Mouse (Mus musculus) mesoderm, embryonic 11.5 days (tissue): ENCODE measurements around the gene Cacna1b.

Experiments
- DNase-seq: peaks from one replicate; pipeline ENCODE4 v3.0.0-alpha.2; 2012; ENCODE audit warnings: low read depth, low spot score

The Cacna1b gene

DNA sequence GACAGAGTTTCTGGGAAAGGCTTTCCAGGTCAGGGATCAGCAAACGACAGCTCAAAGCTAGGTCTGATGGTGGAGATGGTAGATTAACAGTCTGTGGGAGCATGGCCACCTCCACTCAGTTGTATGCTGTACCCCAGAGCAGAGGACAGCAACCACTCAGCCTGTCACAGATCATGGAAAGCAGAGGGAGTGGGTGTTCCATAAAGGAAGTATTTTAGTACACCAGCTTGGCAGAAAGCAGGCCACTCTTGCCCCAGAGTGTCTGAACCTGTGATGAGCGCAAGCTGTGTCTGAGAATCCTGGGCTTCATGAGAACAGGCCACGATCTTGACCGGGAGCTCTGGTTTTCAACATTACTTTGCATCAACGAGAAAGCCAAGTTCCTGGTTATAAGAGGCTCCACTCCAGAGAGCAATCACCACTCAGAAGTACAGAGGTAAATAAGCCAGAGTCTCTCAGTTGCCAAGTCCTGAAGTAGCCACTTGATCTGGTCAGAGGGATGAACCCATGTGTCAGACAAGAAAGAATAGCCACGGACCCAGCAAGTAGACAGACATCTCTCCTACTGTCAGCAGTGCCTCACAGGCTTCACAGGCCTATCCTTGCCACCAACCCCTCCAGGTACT, 103.7 kb downstream of the Cacna1b start:
- DNase-seq = no peak

- DNase-seq = peak; percentile 37
These were observed 114.4 kb downstream of the Cacna1b start for GRCm38 (mm10) chr2:24648503-24648902.

- DNase-seq = no peak
These were observed 116.4 kb downstream of the Cacna1b start for GRCm38 (mm10) chr2:24646452-24647146.

DNA sequence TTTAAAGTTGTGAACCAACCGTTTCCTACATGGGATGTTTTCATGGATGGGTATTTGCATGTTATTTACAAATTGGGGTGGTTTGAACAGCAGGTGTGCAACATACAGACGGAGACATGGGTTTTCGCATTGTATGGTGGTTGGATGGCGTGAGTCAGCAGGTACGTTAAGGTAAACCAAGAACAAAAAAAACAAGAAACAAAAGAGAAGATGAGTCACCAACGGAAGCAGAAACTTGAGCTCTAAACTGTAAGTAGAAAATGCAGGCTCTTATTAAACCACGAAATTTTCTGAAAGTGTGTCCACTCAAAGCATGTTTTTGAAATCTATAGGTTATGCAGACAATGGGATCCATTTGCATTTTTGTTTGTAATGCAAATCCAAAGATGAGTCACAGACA, 120.1 kb downstream of the Cacna1b start:
- DNase-seq = no peak

DNA sequence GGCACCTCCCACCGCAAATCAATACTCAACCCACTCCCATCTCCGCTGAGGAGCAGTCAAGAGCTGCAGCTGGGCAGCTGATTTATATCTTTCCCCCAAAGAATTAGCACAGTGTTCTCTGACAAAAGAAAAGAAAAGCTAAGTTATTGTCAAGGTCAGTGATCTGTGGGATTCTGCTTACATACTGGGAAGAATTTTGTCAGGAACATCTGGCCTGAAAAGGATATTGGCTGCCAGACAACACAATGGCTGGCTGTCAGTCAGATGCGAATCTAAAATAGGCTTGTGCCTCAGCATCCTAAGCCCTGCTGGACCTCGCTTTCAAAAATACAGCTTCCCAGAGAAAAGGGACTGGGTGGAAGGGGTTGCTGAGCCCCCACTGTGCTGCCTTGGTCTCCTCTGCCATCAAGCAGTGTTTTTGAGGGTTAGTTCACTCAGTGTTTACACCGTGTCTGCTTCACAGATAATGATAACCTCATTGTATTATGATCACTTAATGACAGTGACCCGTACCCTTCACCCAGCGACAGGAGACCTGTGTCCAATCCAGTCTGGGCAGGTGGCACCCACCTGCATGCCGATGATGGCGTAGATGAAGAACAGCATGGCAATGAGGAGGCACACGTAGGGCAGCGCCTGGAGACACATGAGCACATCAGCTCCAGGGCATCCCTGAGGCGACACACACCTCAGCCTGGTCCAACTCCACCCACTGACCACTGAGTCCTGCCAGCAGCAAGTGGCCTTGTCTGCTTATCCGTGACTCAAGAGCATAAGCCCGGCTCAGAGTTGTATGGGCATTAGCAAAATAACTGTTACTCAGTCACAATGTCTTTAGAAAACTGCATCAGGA, 124.6 kb downstream of the Cacna1b start:
- DNase-seq = peak; percentile 68

- DNase-seq = no peak
These were observed 129.3 kb downstream of the Cacna1b start for GRCm38 (mm10) chr2:24633645-24634044.

DNA sequence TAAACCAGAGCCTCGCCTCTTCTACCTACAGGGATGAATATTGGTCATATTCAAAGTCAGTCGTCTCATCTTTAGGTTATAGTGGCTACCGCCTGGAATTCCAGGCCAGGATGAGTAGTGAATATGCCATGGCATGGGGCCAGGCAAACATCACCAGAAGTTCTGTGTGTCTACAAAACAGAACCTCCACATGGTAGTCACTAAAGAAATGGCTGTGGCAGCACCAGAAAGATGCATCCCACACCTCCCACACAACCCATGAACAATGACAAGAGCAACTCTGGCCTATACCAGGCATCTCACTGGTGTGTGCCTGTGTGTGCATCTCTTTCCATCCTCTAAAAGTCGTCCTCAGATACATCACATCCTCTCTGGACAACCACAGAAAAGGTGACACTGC, 145.8 kb downstream of the Cacna1b start:
- no peak for DNase-seq

DNA sequence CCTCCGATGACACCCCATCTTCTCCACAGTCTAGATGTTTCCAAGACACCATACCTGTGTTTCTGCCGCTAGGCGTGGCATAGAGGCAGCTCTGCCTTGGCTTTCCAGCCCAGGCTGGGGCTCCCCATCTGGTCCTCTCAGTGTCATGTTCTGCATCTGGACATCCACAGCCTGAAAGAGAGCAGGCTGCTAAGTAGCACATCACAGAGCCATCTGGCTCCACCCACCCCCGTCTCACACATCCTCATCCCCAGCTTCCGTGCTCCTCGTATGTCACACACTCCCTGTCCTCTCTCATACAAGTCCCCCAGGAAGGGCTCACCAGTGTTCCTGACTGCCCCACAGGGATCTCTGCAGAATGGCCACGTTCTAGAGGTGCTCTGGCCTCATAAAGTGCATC, 153.2 kb downstream of the Cacna1b start:
- DNase-seq = no peak

GRCm38 (mm10) chr2:24608765-24609138, 154.2 kb downstream of the Cacna1b start:
- no peak for DNase-seq

DNA sequence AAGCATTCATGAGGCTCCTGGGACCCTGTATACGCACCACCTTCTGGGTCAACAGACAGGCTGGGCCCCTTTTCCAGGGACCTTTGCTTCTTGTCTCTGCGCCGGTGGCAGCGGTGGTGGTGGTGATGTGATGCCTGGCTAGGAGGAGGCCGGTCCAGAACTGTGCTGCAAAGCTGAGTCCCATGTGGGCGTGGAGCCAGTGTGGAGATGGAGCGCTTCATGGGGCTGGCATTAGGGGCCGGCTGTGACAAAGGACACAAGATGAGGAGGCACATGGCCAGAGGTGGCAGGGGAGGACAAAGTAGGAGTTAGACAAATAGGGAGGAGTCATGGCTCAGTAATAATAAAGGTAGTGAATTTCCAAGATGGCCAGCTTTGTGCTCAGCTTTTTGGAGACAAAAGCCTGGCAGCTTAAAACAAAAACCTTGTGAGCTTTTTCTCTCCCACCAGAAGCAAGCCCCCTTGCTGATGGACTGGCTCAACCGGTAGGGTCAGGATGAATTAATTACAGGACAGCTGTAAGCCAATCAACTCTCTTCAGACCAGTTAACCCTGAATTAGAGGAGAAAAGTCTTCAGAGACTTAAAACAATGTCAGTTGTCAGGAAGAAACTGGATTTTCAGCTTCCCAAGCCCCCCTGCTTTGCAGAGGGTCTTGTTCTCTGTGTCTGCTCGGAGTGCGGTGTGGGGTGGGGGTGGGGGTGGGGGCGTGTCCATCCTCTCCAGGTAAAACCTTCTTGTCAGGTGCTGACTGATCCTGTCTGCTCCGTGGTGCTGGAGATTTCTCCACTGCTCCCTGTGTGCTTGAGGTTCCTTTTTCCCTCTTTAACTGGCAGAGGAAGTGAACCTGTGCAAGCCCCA, 154.8 kb downstream of the Cacna1b start:
- no peak for DNase-seq

DNA sequence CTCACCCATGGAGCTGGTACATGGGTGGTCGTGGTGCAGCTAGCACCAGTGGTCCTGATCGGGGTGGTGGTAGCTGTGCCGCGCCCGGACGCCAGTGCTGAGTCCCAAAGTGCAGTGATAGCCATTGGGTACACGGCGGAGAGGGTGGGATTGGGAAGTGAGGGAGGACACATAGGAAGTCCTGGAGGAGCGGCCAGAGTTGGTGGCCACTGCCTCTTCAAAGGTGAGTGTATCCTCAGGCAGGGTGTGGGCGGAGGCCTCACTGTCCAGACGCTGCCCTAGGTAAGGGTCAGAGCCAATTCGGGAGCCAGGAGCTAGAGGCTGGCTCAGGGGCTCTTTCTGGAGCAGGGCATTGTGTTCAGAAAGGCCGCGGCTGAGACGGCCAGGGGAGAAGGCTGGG, 156.4 kb downstream of the Cacna1b start:
- DNase-seq = no peak

DNA sequence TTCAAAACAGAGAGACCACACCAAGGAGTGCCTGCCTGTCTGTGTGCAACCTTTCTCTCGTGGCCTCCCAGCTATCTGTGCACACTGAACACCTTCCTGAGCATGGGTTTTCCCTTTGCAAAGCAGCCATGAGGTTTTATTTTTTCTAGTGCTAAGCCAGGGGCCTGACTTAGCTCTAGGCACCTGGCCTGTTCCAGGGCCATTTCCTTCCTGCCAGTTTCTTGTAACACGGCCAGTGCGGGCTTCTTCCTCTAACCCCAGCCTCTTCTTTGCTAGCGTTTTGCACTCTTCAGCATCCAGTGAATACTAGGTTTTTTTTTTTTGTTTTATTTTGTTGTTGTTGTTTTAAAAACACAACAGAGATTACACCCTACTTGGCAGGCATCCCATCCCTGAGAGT, 157.9 kb downstream of the Cacna1b start:
- no peak for DNase-seq

GRCm38 (mm10) chr2:24589426-24589825, 173.5 kb downstream of the Cacna1b start:
- DNase-seq = no peak

DNA sequence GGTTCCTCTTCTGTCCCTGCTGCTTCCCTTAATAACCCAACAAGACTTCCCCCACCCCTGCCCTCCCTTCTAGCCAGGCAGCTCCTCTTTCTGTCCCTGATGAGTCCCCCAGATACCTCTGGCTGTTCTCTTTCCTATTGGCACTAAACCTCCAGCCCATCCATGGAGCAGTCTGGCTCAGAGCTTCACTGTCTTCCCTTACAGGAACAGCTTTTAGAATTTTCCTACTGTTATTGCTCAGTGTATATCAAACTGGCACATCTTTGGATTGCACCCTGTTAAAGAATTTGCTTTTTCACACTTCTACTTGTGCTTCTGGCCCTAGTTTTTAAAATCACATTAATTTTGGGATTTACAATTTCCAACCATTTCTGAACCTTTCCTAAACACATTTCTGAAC, 175.0 kb downstream of the Cacna1b start:
- DNase-seq = no peak

DNA sequence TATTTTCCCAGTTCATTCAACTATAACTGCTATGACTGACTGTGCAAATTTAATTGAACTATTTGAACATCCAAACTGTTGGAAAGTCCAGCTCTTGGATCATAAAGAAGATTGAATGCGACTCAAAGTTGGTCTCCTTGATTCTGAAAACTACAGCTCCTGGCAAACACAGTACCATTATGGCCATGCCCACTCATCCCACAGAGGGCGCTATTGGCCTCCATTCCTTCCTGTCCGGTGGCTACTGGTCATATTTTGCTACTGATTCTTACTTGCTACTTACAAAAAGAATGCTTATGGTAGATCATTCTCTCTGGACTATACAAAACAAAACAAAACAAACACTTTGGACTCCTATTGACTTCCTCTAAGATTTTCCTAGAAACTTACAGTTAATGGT, 188.3 kb downstream of the Cacna1b start:
- DNase-seq = peak; percentile 60

DNA sequence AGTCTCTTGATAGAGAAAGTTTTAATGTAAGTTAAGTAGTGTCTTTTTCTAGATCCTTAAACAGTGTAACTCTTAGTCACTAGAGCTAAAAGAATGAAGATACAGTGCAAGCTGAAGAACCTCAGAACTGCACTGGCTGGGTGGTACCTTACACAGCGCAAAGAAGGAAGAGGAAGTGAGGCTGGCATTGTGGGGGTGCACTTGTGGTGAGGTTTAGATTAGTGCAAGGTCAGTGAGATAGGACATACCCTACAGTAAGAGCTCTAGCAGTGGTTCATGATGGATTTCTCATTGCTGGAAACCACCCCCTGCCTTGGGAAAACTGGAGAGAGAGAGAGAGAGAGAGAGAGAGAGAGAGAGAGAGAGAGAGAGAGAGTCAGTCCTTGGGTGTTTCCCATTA, 192.0 kb downstream of the Cacna1b start:
- DNase-seq = no peak

DNA sequence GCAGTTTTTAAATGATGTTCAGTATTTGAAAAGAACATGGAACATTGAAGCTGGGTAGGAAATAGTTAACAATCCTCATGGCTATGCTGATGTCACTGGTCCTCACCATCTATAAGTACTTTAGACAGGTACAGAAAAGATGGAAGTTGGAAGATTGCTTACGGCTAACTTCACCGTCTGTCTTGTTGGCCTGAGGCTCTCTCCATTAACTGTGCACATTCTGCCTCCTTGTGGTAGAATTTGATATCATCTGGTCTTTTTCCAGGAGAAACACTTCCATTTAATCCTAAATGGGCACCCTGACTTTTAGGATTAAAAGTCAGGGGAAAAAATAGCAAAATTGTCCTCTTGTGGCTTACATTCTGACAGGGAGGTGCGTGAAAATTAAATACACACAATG, 194.4 kb downstream of the Cacna1b start:
- DNase-seq = peak; percentile 56

DNA sequence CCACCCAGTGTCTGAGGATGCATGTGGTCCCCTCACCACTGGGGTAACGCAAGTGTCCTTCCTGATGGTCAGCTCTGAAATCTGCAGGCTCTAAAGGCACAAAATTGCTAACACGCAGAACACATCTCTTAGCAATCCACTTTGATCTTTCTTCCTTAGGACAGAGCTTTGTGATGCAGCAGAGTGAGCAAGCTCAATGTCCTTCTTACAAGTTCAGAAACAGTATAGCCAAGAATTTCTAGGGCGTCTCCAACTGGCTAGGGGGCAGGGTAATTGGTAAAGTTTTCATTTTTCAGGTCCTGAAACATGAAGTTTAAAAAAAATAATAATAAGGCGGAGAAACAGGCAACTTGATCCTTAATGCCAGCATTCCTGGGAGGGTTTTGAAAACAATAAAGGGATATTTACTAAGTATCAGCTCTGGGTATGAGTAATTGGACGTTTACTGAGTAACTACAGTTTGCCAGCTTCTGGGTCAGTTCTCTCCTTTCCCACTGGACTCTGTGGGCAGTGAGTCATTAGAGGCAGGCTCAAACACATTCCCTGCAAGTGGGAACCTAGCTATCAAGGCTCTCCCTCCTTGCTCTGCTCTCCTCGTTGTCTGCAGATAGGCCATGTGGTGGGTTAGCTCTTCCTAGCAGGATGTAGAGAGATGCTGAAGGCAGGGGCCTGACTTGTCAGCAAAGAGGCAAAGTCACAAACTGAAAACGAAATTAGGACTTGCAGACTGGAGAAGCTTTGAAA, 200.2 kb downstream of the Cacna1b start:
- no peak for DNase-seq

GRCm38 (mm10) chr2:24561946-24562345, 201.0 kb downstream of the Cacna1b start:
- no peak for DNase-seq

DNA sequence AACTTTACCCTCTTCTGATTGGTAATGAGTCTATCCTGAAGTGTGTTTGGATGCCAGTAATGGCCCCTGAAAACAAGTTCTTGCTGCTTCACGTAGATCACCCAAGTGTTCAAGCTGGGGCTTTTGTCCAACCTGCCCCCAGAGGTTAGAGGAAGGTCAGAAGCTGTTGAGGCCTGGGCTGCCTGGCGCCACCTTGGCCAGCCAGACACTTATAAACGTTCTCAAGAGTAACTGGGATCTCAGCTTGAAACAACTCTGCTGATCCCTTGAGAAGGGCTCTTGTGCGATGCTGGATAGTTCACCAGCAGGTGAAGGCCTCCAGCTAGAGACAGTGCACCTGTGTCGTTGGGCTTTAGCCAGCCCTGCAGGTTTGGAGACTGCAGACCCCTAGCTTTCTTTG, 202.8 kb downstream of the Cacna1b start:
- no peak for DNase-seq

- no peak for DNase-seq
These were observed 206.6 kb downstream of the Cacna1b start for GRCm38 (mm10) chr2:24556347-24556746.
